Mouse (Mus musculus) ovary, adult 18-20 months (tissue): ENCODE results near the gene Resp18.

ENCODE experiments used
- DNase-seq: peaks from one replicate; pipeline ENCODE4 v3.0.0; 2022; ENCODE audit warnings: low spot score, mixed read lengths

Resp18 gene

GRCm38 (mm10) chr1:75277195-75278188 is 723 bp downstream of the Resp18 start:
- no peak for DNase-seq

DNA sequence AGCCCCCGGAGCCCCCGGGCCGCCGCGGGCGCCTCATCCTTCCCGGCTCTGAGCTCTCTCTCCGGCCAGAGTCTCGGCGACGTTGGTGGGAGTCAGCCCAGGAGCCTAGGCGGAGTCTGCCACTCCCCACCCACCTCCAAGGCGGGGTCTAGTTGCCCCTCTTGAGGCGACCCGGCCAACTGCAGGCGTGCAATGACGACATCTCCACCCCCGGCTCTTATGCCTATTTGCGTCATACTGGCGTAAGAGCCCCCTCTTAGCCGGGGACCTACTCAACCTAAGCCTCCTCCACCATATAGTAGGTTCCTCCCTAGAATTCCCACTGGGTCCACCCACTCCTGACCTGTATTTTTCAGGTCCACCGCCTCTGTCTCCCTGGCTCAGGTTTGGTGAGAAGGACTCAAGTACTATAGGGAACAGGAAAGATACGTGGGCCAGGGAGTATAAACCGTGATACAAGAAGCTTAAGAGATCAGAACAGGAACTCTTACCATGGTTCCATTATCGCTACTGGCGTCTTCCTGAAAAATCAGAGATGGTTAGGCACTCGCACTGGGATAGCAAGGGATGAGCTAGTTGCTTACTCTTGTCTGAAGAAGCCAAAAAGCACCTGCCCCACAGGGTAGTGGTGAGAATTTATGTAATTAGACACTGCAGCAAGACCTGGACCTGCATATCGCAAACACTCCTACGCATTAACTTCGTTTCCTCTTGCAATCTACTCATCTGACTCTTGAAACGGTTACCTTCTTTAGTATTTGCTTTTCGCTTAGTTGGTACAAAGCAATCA is 13.9 kb downstream of the Resp18 start, which contains the start of gene Ptprn:
TSS of gene Ptprn (minus strand) at position 412 of the 790 bp plus-strand sequence.
- no peak for DNase-seq

- no peak for DNase-seq
Measured at GRCm38 (mm10) chr1:75262969-75263951, 15.0 kb downstream of the Resp18 start.

DNA sequence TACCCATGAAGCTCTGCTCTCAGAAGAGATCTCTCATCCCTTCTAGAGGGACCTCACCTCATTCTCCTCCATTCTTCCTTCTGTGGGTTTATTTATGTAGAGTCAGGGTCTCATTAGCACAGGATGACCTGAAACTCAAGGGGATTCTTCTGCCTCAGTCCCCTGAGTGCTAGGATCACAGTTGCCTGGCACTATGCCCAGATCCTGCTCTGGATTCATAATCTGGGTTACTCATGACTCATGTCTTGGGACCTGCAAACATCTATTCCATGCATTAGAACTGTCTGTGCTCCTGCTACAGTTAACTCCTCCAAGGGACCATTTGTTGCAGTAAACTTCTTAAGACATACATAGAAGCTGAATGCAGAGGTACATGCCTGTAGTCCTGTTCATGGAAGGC is 16.9 kb downstream of the Resp18 start:
- no peak for DNase-seq

DNA sequence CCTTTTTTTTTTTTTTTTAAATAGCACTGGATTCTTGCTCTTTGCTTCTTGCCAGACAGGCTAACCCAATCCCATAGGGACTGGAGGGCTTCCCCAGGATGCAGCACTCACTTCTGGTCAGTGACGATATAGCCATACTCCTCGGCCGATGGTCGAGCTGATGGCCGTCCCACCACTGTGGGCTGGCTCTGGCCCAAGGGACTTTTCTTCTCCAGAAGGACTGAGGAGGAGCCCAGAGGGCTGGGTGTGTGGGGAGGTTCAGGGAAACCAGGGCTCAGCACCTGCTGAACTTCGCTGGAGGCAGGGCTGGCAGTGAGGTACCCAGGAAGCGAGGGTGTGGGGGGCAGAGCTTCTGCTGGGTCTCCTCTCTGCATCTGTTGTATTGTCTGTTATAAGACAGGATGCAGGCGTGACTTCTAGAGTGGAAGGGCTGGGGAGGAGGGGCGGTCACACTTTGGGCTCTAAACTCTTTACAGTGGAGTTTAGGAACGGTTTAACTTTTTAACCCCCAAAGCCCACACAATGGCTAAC is 22.6 kb downstream of the Resp18 start:
- no peak for DNase-seq

DNA sequence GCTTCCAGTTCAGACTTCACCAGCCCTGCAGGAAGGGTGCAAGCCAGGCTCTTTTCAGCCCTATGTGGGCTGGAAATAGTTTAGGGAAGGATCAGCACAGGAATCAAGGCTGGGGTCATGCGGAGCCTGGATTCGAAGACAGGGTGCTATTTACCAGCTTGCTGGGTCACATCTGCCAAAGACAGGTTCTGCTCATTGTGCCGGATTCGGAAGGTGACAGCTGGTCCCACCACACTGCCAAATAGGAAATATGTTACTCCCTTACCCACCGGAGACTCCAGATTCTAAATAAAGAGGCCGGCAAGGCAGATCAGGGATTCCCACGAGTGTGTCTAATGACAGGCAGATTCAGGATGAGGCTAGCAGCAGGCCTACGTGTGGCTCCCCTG is 23.6 kb downstream of the Resp18 start:
- DNase-seq = no peak

DNA sequence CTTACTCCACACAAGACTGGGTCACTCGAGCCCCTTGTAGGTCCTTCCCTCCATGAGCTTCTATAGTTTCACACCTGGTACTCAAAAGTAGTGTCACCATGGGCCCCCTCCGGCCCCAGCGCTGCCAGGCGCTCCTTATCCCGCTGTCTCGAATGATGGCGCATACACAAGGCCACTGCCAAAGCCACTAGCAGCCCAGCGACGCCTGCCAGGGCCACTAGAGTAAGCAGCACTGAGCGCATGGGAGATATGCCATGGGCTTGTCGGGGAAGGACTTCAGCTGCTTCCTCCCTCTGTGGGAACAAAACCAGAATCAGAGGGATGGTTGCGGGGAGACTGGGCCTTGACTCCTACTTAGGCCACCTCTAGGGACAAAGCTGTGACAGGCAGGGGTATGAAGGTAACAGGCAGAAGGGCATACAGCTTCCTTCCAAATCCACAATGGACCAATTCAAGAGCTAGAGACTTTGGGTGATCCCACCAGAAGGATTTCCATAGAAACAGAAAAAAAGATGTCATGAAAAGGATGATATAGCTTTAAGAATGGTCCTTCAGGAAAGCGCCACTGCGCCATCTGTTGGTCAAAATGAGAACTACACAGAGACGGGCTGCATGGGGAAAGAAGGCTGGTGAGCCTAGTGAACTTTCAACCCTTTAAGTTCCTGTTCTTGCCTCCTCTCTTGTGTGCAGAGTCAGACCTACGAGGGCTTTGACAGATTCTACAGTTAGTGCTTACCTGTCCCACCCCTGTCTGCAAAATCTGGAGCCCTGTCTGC is 24.2 kb downstream of the Resp18 start:
- no peak for DNase-seq

DNA sequence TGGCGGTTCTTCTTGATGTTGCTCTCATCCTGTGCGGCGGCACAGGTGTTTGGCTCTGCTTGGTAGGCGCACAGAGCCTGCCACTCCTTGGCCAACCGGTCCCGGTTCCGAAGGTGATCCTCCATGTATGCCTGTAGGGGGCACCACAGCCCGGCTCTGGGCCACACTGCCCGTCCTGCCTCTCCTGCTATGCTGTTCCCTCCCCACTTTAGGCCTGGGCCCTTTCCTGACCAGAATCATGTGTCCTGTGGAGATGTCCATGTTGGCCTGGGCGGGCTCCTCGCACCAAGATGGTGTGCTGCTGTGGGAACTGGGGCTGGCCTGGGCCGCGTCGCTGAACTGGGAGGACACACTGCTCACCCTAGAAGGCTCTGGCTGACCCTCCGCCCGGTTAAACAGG is 25.2 kb downstream of the Resp18 start:
- DNase-seq = no peak

- DNase-seq = no peak
Measured at GRCm38 (mm10) chr1:75252308-75252707, 25.9 kb downstream of the Resp18 start.

DNA sequence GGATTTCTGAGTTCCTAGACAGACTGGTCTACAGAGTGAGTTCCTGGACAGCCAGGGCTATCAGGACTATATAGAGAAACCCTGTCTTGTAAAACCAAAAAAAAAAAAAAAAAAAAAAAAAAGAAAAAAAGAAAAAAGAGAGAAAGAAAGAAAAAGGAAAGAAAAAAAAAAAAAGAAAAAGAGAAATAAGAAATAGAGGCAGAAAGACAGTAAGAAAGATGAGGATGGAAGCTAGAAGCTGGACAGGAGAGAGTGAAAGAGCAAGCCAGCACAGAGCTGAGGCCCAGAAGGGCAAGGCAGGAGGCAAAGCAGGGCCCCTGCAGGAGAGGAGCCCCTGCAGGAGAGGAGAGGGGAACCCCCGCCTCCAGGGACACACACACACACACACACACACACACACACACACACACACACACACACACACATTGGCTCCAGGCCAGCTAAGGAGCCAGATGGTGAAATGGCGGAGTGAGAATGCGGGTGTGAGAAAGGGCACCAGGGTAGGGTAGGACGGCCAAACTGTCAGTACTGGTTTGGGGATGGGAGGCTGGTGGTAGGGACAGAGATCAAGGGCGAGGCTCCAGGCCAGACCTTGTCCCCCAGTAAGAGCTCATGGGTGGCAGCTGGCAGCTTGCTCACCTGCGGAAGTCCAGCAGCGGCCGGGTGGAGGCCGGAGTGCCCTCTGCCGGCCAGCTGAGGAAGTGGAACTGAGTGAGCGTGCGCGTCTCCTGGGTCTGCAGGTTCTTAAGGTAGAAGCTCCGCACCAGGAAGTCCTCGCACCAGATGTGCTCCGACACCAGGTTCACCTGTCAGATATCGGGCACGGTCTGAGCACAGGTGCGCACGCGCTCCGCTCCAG is 26.9 kb downstream of the Resp18 start:
- peak; percentile 41 for DNase-seq

- no peak for DNase-seq
Measured at GRCm38 (mm10) chr1:75250498-75250897, 27.7 kb downstream of the Resp18 start.

GRCm38 (mm10) chr1:75248041-75248772 is 30.0 kb downstream of the Resp18 start:
- no peak for DNase-seq

- DNase-seq = no peak
Measured at GRCm38 (mm10) chr1:75247071-75247930, 30.9 kb downstream of the Resp18 start.

GRCm38 (mm10) chr1:75244836-75245235 is 33.4 kb downstream of the Resp18 start:
- DNase-seq = no peak

GRCm38 (mm10) chr1:75244175-75244826 is 33.9 kb downstream of the Resp18 start:
- DNase-seq = no peak

- no peak for DNase-seq
Measured at GRCm38 (mm10) chr1:75243411-75243810, 34.8 kb downstream of the Resp18 start.

- DNase-seq = no peak
Measured at GRCm38 (mm10) chr1:75239591-75239990, 38.6 kb downstream of the Resp18 start.
